Mouse (Mus musculus): ENCODE measurements at regions not wholly inside any gene's neighbourhood (a gene's known extent, or its start where the extent isn't known, plus 50 kb on each side); places are given as distances from the start of the nearest gene placed in this dataset.
"Not testable (repeated sequence)": the region's sequence is repeated elsewhere in the genome, so short reads cannot be mapped to it uniquely, and the experiment has no call there.

GRCm38 (mm10) chr13:52273502-52274246, 257.4 kb downstream of the Diras2 start:
- no peak for DNase-seq (ENCODE audit: low read depth)

GRCm38 (mm10) chr13:52275196-52275595, 255.9 kb downstream of the Diras2 start:
- DNase-seq (ENCODE audit: low read depth) = no peak

DNA sequence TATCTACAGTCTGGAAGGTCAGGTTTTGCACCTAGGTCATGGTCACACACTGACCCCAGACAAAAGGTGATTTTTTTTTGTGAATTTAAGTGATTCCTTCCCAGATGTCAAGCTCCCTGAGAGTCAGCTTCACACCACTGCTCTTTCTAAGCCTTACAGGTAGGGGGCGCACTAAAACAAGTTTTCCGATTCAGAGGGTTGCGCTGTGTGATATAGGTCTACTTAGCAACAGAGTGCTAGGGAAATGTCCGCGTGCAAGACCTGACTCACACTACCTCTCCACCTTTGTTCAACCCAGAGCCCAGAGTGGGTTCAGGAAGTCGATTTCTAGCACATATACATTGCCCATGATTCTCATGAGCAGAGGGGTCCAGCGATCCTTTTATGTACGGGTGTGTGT, 255.4 kb downstream of the Diras2 start:
- DNase-seq (ENCODE audit: low read depth) = peak; percentile 79

DNA sequence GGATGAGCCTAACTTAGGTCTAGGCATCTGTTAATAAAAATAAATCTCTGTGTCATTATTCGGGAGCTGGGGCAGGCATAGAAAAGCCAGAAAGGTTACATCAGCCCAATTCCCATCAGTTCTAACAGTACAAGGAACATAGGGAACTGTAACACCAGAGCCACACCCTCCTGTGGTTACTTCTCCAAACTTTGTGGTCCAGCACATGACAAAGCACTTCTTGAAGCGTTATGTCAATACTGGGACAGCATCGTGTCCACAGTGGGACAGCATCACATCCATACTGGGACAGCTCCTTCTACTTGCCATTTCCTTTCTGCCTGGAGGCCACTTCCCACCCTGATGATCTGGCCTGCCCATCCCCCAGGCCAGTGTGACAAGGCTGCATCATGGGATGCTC, 253.9 kb downstream of the Diras2 start:
- peak; percentile 61 for DNase-seq (ENCODE audit: low read depth)

GRCm38 (mm10) chr13:52278831-52279230, 252.2 kb downstream of the Diras2 start:
- no peak for DNase-seq (ENCODE audit: low read depth)

GRCm38 (mm10) chr13:52279281-52279969, 251.7 kb downstream of the Diras2 start:
- DNase-seq (ENCODE audit: low read depth) = peak; percentile 23

DNA sequence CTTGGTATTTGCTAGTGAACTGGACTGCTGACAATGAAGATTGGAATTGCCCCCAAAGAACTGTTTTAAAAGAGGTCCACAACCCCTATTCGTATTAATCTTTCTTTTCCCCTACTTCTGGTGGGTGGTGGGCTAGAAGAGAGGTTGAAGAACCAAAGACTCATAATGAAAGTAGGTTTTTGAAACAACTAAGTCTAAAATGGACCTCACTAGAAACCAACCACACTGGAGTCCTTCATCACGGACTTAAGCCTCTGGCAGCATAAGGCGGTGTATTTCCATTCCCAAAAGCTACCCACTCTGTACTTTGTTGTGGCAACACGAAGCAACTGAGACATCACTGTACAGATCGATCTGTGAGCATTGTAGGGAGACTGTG, 251.1 kb downstream of the Diras2 start:
- no peak for DNase-seq (ENCODE audit: low read depth)

- DNase-seq (ENCODE audit: low read depth) = no peak
Measured at GRCm38 (mm10) chr13:52281271-52281670, 249.8 kb downstream of the Diras2 start.

- DNase-seq (ENCODE audit: low read depth) = no peak
Measured at GRCm38 (mm10) chr13:52282500-52282899, 248.6 kb downstream of the Diras2 start.

GRCm38 (mm10) chr13:52283456-52283855, 247.6 kb downstream of the Diras2 start:
- DNase-seq (ENCODE audit: low read depth) = peak; percentile 22

DNA sequence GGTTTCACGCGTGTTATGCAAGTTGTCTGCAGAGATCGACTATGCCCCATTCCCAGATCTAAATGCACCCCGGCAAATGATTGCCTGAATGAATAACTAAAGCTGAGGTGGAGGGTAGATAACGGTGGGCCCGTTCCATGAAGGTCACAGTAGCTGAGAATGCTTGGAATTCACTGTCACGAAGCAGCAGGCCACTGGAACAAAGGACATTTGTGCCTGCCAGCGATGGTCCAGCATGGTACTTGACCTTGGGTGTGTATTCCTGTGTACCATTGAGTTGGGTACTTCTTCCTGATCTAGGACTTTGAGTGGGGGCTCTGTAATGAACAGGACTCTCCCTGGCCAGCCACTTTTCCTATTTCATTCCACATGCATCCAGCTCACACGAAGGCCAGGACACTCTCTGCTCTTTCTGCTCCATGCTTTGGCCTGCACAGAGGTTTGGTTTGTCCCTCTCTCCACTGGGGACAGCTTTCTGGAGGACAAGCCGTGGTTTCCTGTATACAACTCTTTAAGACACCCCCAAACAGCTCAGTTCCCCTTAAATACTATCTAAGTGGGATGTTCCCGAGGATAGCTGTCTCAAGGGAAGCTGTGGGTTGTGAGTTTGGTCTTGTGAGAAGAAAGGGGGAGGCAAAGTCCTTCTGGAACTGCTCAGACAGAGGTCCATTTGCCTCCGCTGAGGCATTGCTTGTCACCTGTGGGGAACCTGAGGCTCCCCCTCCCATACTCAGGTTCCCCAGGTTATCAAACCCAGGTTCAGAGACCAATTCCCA, 246.9 kb downstream of the Diras2 start:
- no peak for DNase-seq (ENCODE audit: low read depth)

- no peak for DNase-seq (ENCODE audit: low read depth)
Measured at GRCm38 (mm10) chr13:52288400-52288799, 242.7 kb downstream of the Diras2 start.

GRCm38 (mm10) chr13:52295847-52296246, 235.2 kb downstream of the Diras2 start:
- DNase-seq (ENCODE audit: low read depth) = no peak

DNA sequence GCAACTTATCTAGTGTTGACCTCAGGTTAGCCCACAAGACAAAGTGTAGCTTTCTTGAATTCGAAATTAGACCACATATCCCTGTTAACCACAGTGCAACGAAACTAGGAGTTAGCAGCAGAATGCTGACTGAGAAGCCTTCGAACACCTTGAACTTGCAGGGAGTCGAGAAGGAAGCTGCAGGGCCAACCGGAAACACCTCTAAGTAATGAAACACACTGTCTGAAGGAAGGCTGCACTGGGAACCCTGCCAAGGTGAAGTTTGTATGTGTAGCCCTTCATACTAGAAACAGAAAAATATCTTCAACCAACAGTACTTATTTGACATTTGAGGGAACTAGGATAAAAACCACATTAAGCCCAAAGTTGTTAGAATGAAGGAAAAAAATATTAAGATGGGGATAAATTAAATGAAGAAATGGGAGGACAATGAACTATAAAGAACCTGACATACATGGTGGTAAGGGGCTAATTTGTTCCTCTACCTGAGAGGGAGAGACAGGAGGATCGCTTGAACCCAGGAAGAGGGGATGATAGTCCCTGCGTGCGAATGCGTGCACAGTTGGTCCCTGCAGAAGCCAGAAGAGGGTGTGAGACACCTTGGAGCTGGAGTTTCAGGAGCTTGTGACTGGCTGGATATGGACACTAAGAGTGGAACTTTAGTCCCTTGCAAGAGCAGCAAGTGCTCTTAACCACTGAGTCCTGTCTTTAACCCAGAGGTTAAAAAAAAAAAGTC, 234.4 kb downstream of the Diras2 start:
- DNase-seq (ENCODE audit: low read depth) = peak; percentile 4

GRCm38 (mm10) chr13:52297277-52297623, 233.8 kb downstream of the Diras2 start:
- no peak for DNase-seq (ENCODE audit: low read depth)

- DNase-seq (ENCODE audit: low read depth) = no peak
Measured at GRCm38 (mm10) chr13:52298362-52298761, 232.7 kb downstream of the Diras2 start.

DNA sequence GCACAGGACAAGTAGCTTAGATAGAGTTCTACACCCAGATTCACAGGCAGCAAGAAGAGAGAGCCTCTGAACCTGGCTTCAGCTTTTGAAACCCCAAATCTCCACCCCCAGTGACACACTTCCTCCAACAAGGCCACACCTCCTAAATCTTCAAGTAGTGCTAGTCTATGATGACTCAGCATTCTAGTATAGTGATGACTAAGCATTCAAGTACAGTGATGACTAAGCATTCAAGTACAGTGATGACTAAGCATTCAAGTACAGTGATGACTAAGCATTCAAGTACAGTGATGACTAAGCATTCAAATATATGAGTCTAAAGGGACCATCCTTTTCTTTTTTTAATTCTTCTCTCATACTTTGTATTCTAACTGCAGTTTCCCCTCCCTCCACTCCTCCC, 225.8 kb downstream of the Diras2 start:
- DNase-seq (ENCODE audit: low read depth) = peak; percentile 45

GRCm38 (mm10) chr13:52306783-52307440, 224.2 kb downstream of the Diras2 start:
- no peak for DNase-seq (ENCODE audit: low read depth)

- DNase-seq (ENCODE audit: low read depth) = no peak
Measured at GRCm38 (mm10) chr13:52310954-52311353, 220.1 kb downstream of the Diras2 start.

- no peak for DNase-seq (ENCODE audit: low read depth)
Measured at GRCm38 (mm10) chr13:52318276-52318675, 212.8 kb downstream of the Diras2 start.

- DNase-seq (ENCODE audit: low read depth) = no peak
Measured at GRCm38 (mm10) chr13:52323691-52324090, 207.4 kb downstream of the Diras2 start.

DNA sequence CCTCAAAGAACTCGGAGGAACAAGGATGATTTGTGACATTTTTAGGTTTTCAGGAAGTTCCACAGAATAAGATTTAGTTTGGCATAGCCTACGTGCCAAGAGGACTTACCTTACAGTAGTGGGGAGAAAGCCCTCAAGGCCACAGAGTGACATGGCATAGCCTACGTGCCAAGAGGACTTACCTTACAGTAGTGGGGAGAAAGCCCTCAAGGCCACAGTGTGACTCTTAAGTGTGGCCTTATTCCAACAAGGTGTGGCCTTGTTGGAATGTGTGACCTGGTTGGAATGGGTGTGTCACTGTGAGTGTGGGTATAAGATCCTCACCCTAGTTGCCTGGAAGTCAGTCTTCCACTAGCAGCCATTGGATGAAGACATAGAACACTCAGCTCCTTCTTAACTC, 206.7 kb downstream of the Diras2 start:
- not testable (repeated sequence) for DNase-seq (ENCODE audit: low read depth)

Measured in 416B (cell line).